Mouse (Mus musculus) midbrain, embryonic 12.5 days (tissue): ENCODE results near the gene Dock4. TPM values are rescaled to one million over a fixed set of nuclear protein-coding genes. Genes with fewer than 3 reads are reported as not detected.

ENCODE experiments used
- ATAC-seq: fragments of 200-750 bp; cut with Nextera tagmentation; 2 replicates; pipeline ENCODE4 v1.8.0; 2017; ENCODE audit warnings: low read depth, moderate TSS enrichment, moderate library complexity; ENCODE audit not compliant: low FRiP score
- H3K27ac ChIP-seq: fragments of 300-500 bp; sonication (generic); replicated peaks from 2 replicates; pipeline ENCODE4 v1.5.1; 2016; ENCODE audit warnings: mild to moderate bottlenecking
- H3K27me3 ChIP-seq: fragments of 300-500 bp; sonication (generic); 2 replicates; pipeline ENCODE4 v1.6.1; 2016; ENCODE audit warnings: mild to moderate bottlenecking
- H3K36me3 ChIP-seq: fragments of 300-500 bp; sonication (generic); 2 replicates; pipeline ENCODE4 v1.6.1; 2016
- H3K4me1 ChIP-seq: fragments of 300-500 bp; sonication (generic); 2 replicates; pipeline ENCODE4 v1.6.1; 2016
- H3K4me2 ChIP-seq: fragments of 300-500 bp; sonication (generic); replicated peaks from 2 replicates; pipeline ENCODE4 v1.6.1; 2016; ENCODE audit warnings: mild to moderate bottlenecking, moderate library complexity
- H3K4me3 ChIP-seq: fragments of 300-500 bp; sonication (generic); 2 replicates; pipeline ENCODE4 v1.5.1; 2016; ENCODE audit warnings: mild to moderate bottlenecking
- H3K9ac ChIP-seq: fragments of 300-500 bp; sonication (generic); replicated peaks from 2 replicates; pipeline ENCODE4 v1.6.1; 2016; ENCODE audit warnings: mild to moderate bottlenecking, moderate library complexity
- H3K9me3 ChIP-seq: fragments of 300-500 bp; sonication (generic); 2 replicates; pipeline ENCODE4 v1.6.1; 2016; ENCODE audit warnings: mild to moderate bottlenecking
- WGBS: fragments of 180-500 bp; shearing (Covaris S2); methylation state at CpG from one replicate; pipeline ENCODE4 v1.1.7; 2016; 5-methylcytosine and 5-hydroxymethylcytosine counted together
- polyA plus RNA-seq: library from polyadenylated mRNA; unstranded; fragments of >200 nt; fragmentation: Nextera tagmentation; extraction: Ambion mirVana; gene quantifications from 2 replicates; pipeline ENCODE4 v1.2.1, GENCODE M21; 2016

Dock4 gene
- polyA plus RNA-seq, 1 experiment from 2014 or later, result 34.2 TPM

DNA sequence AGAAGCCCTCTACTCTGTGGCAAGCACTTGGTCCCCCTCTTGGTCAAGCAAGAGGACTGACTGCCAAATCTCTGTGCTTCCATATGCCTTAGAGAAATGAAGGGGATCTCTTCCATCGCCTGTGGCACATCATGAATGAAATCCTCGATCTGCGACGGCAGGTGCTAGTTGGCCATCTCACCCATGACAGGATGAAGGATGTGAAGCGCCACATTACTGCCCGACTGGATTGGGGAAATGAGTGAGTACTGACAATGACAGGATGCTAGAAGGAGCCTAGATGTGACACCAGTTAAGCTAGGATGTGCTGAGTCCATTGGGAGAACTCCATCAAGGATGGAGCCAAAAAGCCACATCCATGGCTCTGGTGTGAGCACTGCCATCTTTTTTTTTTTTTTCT is 190.2 kb downstream of the Dock4 start:
- H3K27ac ChIP-seq, result no peak overlapping the region

GRCm38 (mm10) chr12:40637427-40637826 is 191.7 kb downstream of the Dock4 start:
- Histone ChIP-seq H3K9me3 (no peaks in the 10 kb centered on the region), H3K27ac (no peak overlapping the region), H3K4me1 (no peaks in the 10 kb centered on the region), H3K27me3 (no peaks in the 10 kb centered on the region), H3K9ac (no peak overlapping the region), H3K4me2 (no peak overlapping the region), H3K36me3 (peaks cover 7% of the 10 kb centered on the region), H3K4me3 (no peak overlapping the region)
- no peak for ATAC-seq
- WGBS, result 93% methylated on average over 2 of the region's 2 CpGs

More for the DNA sequence above, 190.2 kb downstream of the Dock4 start:
- no peaks in the 10 kb centered on the region for H3K4me1 ChIP-seq
- H3K4me2 ChIP-seq, result no peak overlapping the region
- H3K27me3 ChIP-seq, result no peaks in the 10 kb centered on the region
- H3K36me3 ChIP-seq, result peaks cover 1% of the 10 kb centered on the region; the same call in 1 of the 2 replicates
- no peak overlapping the region for H3K9ac ChIP-seq
- no peaks in the 10 kb centered on the region for H3K9me3 ChIP-seq
- ATAC-seq, result no peak
- 93% methylated on average over 6 of the region's 6 CpGs for WGBS
- no peak overlapping the region for H3K4me3 ChIP-seq

DNA sequence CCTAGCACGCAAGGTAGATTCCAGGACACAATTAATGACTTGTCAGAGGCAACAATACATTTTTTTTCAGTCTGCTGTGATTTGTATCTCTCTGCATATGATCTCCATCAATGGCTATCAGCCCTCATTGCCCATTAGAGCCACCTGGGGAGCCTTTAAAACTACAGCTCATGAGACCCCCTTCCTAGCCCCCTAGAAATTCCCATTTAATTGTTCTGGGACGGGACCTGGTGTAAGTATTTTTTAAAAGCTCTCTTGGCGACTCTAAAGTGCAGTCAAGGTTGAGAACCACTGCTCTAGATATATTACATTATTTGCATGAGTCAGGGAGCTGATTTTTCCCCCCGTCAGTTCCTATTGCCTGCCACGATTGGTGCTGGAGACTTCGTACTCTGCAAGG is 200.1 kb downstream of the Dock4 start:
- H3K4me1 ChIP-seq, result no peaks in the 10 kb centered on the region
- H3K9me3 ChIP-seq, result no peaks in the 10 kb centered on the region
- no peaks in the 10 kb centered on the region for H3K27me3 ChIP-seq
- no peak overlapping the region for H3K9ac ChIP-seq
- H3K36me3 ChIP-seq, result peaks cover 14% of the 10 kb centered on the region; the same call in 1 of the 2 replicates
- H3K27ac ChIP-seq, result no peak overlapping the region
- no peak overlapping the region for H3K4me2 ChIP-seq
- H3K4me3 ChIP-seq, result no peak overlapping the region
- no peak for ATAC-seq
- 87% methylated on average over 6 of the region's 6 CpGs for WGBS

DNA sequence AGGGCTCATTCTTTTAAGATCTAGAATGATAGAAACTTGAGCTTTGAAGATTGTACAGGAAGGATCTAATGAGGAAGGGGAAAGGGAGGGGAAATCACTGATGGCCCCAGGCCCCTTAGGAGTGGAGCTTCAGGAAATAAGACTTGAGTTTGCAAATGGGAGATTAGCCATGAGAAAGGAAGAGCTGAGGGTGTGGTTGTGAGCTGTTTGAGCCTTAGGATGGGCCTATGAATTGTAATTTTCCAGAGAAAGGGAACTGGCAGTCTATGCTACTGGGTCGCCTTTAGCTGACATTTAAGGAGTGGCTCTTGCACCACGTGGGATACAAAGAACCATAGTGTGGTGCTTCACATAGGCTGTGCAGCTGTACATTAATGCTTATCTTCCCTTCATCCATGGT is 208.6 kb downstream of the Dock4 start:
- Histone ChIP-seq H3K9me3 (no peaks in the 10 kb centered on the region), H3K4me2 (no peak overlapping the region), H3K36me3 (0 out of 2 replicates have a peak, but pooled peaks cover under 1% of the 10 kb centered on the region), H3K27ac (no peak overlapping the region), H3K9ac (no peak overlapping the region), H3K4me1 (peaks cover 6% of the 10 kb centered on the region; the same call in 1 of the 2 replicates), H3K27me3 (no peaks in the 10 kb centered on the region), H3K4me3 (no peak overlapping the region)
- ATAC-seq, result no peak
- WGBS, result 81% methylated on average over 2 of the region's 2 CpGs

DNA sequence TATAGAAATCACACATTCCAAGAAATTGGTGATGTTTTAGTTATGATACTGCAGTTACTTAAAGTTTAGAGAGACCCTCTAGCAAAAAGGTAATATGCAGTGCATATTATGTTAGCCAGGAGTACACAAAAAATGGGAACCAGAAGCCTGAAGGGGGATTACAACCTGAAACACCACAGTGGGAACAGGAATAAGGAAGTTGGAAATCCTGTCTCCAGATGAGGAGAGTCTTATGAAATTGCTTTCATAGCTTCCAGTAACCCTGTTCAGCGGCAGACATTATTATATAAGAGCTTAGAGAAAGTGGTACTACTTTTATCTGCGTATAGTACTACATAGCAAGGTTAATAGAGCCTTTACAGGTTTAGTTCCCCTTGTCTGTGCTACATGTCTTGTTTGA is 210.1 kb downstream of the Dock4 start:
- H3K36me3 ChIP-seq, result no peaks in the 10 kb centered on the region
- H3K4me3 ChIP-seq, result no peak overlapping the region
- H3K4me1 ChIP-seq, result peaks cover 6% of the 10 kb centered on the region; the same call in 1 of the 2 replicates
- no peak overlapping the region for H3K9ac ChIP-seq
- no peak overlapping the region for H3K27ac ChIP-seq
- H3K27me3 ChIP-seq, result no peaks in the 10 kb centered on the region
- H3K9me3 ChIP-seq, result no peaks in the 10 kb centered on the region
- H3K4me2 ChIP-seq, result no peak overlapping the region
- ATAC-seq, result no peak
- WGBS, result 86% methylated on average over 2 of the region's 2 CpGs

- Histone ChIP-seq H3K4me1 (peaks cover 6% of the 10 kb centered on the region; the same call in 1 of the 2 replicates), H3K27me3 (no peaks in the 10 kb centered on the region), H3K4me3 (no peak overlapping the region), H3K4me2 (no peak overlapping the region), H3K9ac (no peak overlapping the region), H3K36me3 (no peaks in the 10 kb centered on the region), H3K9me3 (no peaks in the 10 kb centered on the region), H3K27ac (no peak overlapping the region)
- no peak for ATAC-seq
- WGBS, result 45% methylated on average over 5 of the region's 5 CpGs
These were observed 210.7 kb downstream of the Dock4 start for GRCm38 (mm10) chr12:40656438-40656837.

DNA sequence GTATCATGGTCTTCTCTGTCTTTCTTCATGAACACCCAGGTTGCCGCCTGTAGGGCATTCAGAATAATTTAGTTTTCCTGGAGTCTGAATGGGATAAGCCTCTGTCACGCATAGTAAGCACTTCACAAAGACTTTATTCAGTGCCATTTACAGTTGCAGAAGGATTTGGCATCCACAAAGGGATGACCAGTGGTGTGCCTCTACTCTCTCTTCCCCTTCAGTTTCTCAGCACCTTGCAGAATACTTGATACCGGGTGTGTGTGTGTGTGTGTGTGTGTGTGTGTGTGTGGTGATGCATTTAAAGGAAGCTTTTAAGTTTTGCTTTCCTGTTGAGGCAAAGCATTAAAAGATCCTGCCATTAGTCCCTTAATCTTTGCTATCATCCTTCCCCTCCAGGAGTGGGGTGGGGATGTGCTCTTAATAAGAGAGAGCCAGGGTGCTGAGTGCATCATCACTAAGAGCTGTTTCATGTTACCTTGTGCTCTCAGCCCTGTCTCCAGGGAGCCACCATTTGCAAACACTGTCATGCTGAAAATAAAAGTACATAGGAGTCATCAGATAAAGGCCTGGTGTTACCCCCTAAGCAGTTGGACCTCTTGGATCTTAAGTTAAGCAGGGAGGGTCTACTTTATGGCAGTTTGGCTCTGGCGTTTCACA is 211.6 kb downstream of the Dock4 start:
- Histone ChIP-seq H3K4me3 (no peak overlapping the region), H3K27me3 (no peaks in the 10 kb centered on the region), H3K9me3 (no peaks in the 10 kb centered on the region), H3K36me3 (no peaks in the 10 kb centered on the region), H3K9ac (no peak overlapping the region), H3K4me2 (no peak overlapping the region), H3K4me1 (peaks cover 6% of the 10 kb centered on the region; the same call in 1 of the 2 replicates), H3K27ac (no peak overlapping the region)
- 33% methylated on average over 4 of the region's 4 CpGs for WGBS
- ATAC-seq, result 0 out of 2 replicates have a peak, but pooled peaks have one; percentile 47

DNA sequence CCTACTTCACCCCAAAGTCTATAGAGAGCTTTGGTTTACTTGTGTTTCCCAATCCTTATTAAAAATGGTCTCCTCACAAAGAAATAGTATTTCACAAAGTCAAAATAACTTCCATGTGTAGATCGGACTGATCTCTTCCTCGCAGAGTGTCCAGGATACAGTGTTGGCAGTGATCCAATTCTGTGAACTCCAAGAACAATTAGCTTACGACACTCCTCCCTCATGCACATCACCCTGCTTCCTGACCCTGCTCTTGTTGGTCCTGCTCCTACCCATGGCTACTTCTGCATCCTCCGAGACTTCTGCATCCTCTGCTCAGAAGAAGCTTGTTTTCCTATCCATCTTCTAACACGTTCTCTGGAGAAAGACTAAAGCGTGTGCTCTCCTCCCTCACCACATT is 213.9 kb downstream of the Dock4 start:
- H3K36me3 ChIP-seq, result no peaks in the 10 kb centered on the region
- no peak for ATAC-seq
- no peaks in the 10 kb centered on the region for H3K9me3 ChIP-seq
- no peak overlapping the region for H3K4me2 ChIP-seq
- H3K9ac ChIP-seq, result no peak overlapping the region
- peaks cover 6% of the 10 kb centered on the region; the same call in 1 of the 2 replicates for H3K4me1 ChIP-seq
- H3K27ac ChIP-seq, result no peak overlapping the region
- 76% methylated on average over 6 of the region's 6 CpGs for WGBS
- H3K27me3 ChIP-seq, result no peaks in the 10 kb centered on the region
- no peak overlapping the region for H3K4me3 ChIP-seq

- H3K9ac ChIP-seq, result no peak overlapping the region
- H3K27me3 ChIP-seq, result no peaks in the 10 kb centered on the region
- H3K4me1 ChIP-seq, result no peaks in the 10 kb centered on the region
- ATAC-seq, result no peak
- peaks cover 4% of the 10 kb centered on the region; the same call in 1 of the 2 replicates for H3K36me3 ChIP-seq
- H3K27ac ChIP-seq, result no peak overlapping the region
- no peak overlapping the region for H3K4me2 ChIP-seq
- H3K9me3 ChIP-seq, result no peaks in the 10 kb centered on the region
- no peak overlapping the region for H3K4me3 ChIP-seq
- WGBS, result 94% methylated on average over 2 of the region's 2 CpGs
These were observed 223.7 kb downstream of the Dock4 start for GRCm38 (mm10) chr12:40669460-40669859.

GRCm38 (mm10) chr12:40670766-40671165 is 225.0 kb downstream of the Dock4 start:
- Histone ChIP-seq H3K9ac (no peak overlapping the region), H3K4me1 (no peaks in the 10 kb centered on the region), H3K4me3 (no peak overlapping the region), H3K4me2 (no peak overlapping the region), H3K27ac (no peak overlapping the region), H3K9me3 (no peaks in the 10 kb centered on the region), H3K36me3 (peaks cover 4% of the 10 kb centered on the region; the same call in 1 of the 2 replicates), H3K27me3 (no peaks in the 10 kb centered on the region)
- no peak for ATAC-seq

DNA sequence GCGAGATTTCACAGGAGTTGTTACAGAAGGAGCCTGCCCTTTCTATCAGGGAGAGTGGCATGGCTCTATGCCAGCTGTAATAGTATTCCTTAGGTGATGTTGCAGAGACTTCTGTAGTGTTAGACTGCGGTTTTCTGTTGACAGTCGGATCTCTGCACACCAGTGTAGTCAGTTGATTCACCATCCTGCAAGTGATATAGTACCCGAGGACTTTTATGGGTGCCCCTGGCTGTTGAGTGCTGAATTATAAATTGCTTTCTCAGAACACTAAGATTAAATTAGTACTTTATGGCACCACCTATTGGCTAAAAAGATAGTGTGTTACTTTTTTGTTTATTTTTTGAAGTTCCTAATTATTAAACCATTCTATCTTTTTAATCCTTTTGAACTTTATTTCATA is 234.0 kb downstream of the Dock4 start:
- Histone ChIP-seq H3K4me3 (no peak overlapping the region), H3K36me3 (no peaks in the 10 kb centered on the region), H3K9ac (no peak overlapping the region), H3K9me3 (no peaks in the 10 kb centered on the region), H3K4me2 (no peak overlapping the region), H3K27ac (no peak overlapping the region), H3K27me3 (no peaks in the 10 kb centered on the region), H3K4me1 (0 out of 2 replicates have a peak, but pooled peaks cover 5% of the 10 kb centered on the region)
- WGBS, result 85% methylated on average over 4 of the region's 4 CpGs
- ATAC-seq, result no peak

DNA sequence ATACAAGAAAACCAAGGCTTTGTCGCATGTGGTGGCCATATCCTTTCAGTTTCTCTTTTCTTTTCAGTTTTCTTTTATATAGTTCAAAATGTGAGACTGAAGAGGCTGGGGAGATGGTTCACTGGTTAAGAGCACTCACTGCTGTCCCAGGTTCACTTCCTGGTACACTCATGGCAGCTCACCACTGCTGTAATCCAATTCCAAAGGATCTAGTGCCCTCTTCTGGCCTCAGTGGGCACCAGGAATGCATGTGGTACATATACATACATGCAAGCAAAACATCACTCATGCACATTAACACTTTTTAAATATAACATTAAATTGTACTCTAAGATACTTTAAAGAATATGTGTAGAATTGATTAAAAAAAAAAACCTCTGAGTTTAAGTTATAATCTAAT is 234.8 kb downstream of the Dock4 start:
- 98% methylated on average over 1 of the region's 1 CpGs for WGBS
- Histone ChIP-seq H3K9me3 (no peaks in the 10 kb centered on the region), H3K9ac (no peak overlapping the region), H3K4me1 (0 out of 2 replicates have a peak, but pooled peaks cover 5% of the 10 kb centered on the region), H3K4me3 (no peak overlapping the region), H3K27me3 (no peaks in the 10 kb centered on the region), H3K27ac (no peak overlapping the region), H3K36me3 (no peaks in the 10 kb centered on the region), H3K4me2 (no peak overlapping the region)
- ATAC-seq, result no peak

DNA sequence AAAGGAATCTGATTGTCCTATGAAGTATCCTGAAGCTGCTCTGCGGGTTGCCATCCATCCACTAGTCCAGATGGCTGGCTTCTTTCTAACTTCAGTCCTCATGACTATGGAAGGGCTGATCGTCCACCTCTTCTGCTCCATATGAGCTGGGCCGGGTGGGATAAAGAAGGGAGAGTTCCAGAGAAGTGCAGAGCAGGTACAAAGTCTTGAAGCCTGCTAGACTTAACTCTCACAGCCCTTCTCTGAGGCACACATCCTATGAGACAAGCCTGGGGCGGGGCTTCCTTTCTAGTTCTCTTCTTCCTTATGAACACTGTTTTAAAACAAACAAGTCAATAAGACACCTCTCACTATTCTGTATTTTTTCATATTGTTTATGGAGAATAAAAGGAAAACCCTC is 245.7 kb downstream of the Dock4 start:
- no peaks in the 10 kb centered on the region for H3K27me3 ChIP-seq
- no peak overlapping the region for H3K4me3 ChIP-seq
- no peak overlapping the region for H3K4me2 ChIP-seq
- no peaks in the 10 kb centered on the region for H3K4me1 ChIP-seq
- H3K9me3 ChIP-seq, result no peaks in the 10 kb centered on the region
- H3K9ac ChIP-seq, result no peak overlapping the region
- no peak for ATAC-seq
- no peaks in the 10 kb centered on the region for H3K36me3 ChIP-seq
- H3K27ac ChIP-seq, result no peak overlapping the region
- WGBS, result 81% methylated on average over 4 of the region's 4 CpGs
